Mouse (Mus musculus) CH12.LX (cell line): ENCODE data around the gene Ttc36. TPM values are rescaled to one million over a fixed set of nuclear protein-coding genes. Genes with fewer than 3 reads are reported as not detected.

ENCODE experiments used
- DNase-seq: peaks from one replicate; pipeline ENCODE4 v3.0.0-alpha.2; 2013; ENCODE audit errors: extremely low read depth
- H3K27ac ChIP-seq: 2 replicates; pipeline ENCODE4 v1.5.1; 2012; ENCODE audit warnings: low read depth, mild to moderate bottlenecking, control low read depth, moderate library complexity; ENCODE audit not compliant: insufficient read depth
- H3K27me3 ChIP-seq: replicated peaks from 2 replicates; pipeline ENCODE3; 2012; ENCODE audit warnings: inconsistent platforms
- H3K36me3 ChIP-seq, 2 experiments: replicated peaks in 1 of 2; 2 replicates each; pipeline versions ENCODE3 to v1.6.1; 2012; ENCODE audit warnings: inconsistent platforms in 1 of 2, low read length in 1 of 2, mild to moderate bottlenecking in 1 of 2, mixed read lengths in 1 of 2, moderate library complexity in 1 of 2; ENCODE audit not compliant: control insufficient read depth in 1 of 2, insufficient read depth in 1 of 2
- H3K4me1 ChIP-seq, 2 experiments: 2 replicates each; pipeline ENCODE4 v1.6.1; 2012; ENCODE audit warnings: inconsistent platforms in 1 of 2, moderate library complexity in 1 of 2; ENCODE audit not compliant: insufficient read depth in 2 of 2, control insufficient read depth in 1 of 2
- H3K4me2 ChIP-seq: 2 replicates; pipeline ENCODE4 v1.6.1; 2012; ENCODE audit warnings: low read depth, mild to moderate bottlenecking, control low read depth; ENCODE audit not compliant: poor library complexity, insufficient read depth, severe bottlenecking
- H3K4me3 ChIP-seq, 3 experiments: fragments of 150-350 bp in 1 of 3; sonication (generic) in 1 of 3; replicated peaks in 1 of 3; 2 replicates each; pipeline versions ENCODE3 to v1.5.1; 2011 to 2012; ENCODE audit warnings: low read depth in 2 of 3, low read length in 2 of 3, mild to moderate bottlenecking in 2 of 3, moderate library complexity in 2 of 3, control low read depth in 1 of 3, improper control_type of control experiment in 1 of 3, inconsistent platforms in 1 of 3, mixed read lengths in 1 of 3; ENCODE audit not compliant: poor library complexity in 1 of 3
- H3K79me2 ChIP-seq: replicated peaks from 2 replicates; pipeline ENCODE4 v1.6.1; 2012; ENCODE audit warnings: mild to moderate bottlenecking, moderate library complexity; ENCODE audit not compliant: control insufficient read depth, poor library complexity, insufficient read depth, severe bottlenecking; ENCODE audit errors: extremely low read depth
- H3K9ac ChIP-seq: 2 replicates; pipeline ENCODE4 v1.6.1; 2012; ENCODE audit warnings: low read depth, mild to moderate bottlenecking, control low read depth, moderate library complexity; ENCODE audit not compliant: insufficient read depth
- H3K9me3 ChIP-seq: replicated peaks from 2 replicates; pipeline ENCODE3; 2012; ENCODE audit warnings: low read length, inconsistent platforms, mixed read lengths
- CHD1 ChIP-seq: IDR thresholded peaks from 2 replicates; pipeline ENCODE4 v1.6.1; 2012; ENCODE audit warnings: low read depth, low read length, improper control_type of control experiment, inconsistent platforms
- CHD2 ChIP-seq: IDR thresholded peaks from 2 replicates; pipeline ENCODE4 v1.6.1; 2011; ENCODE audit warnings: low read length, improper control_type of control experiment
- CTCF ChIP-seq, 2 experiments: IDR thresholded peaks in 1 of 2; conservative IDR thresholded peaks in 1 of 2; 2 replicates each; pipeline ENCODE4 v1.5.1; 2011 to 2012; ENCODE audit warnings: low read depth in 2 of 2, low read length in 2 of 2, improper control_type of control experiment in 1 of 2, inconsistent platforms in 1 of 2, mild to moderate bottlenecking in 1 of 2, moderate library complexity in 1 of 2
- E2F4 ChIP-seq: IDR thresholded peaks from 2 replicates; pipeline ENCODE4 v1.6.1; 2011; ENCODE audit warnings: low read depth, low read length, improper control_type of control experiment; ENCODE audit not compliant: insufficient replicate concordance
- ELF1 ChIP-seq: IDR thresholded peaks from 2 replicates; pipeline ENCODE4 v1.6.1; 2014; ENCODE audit warnings: low read depth, mild to moderate bottlenecking, inconsistent platforms, low read length, improper control_type of control experiment
- GABPA ChIP-seq: IDR thresholded peaks from 2 replicates; pipeline ENCODE4 v1.6.1; 2012; ENCODE audit warnings: low read depth, low read length, improper control_type of control experiment, inconsistent platforms; ENCODE audit not compliant: insufficient replicate concordance
- MYC ChIP-seq: IDR thresholded peaks from 2 replicates; pipeline ENCODE4 v1.6.1; 2011; ENCODE audit warnings: low read depth, mild to moderate bottlenecking, improper control_type of control experiment, low read length
- POLR2AphosphoS2 ChIP-seq: IDR thresholded peaks from 2 replicates; pipeline ENCODE4 v1.6.1; 2011; ENCODE audit warnings: low read depth, low read length, improper control_type of control experiment
- RAD21 ChIP-seq: IDR thresholded peaks from 2 replicates; pipeline ENCODE4 v1.6.1; 2011; ENCODE audit warnings: low read depth, mild to moderate bottlenecking, low read length, improper control_type of control experiment, moderate library complexity
- RCOR1 ChIP-seq: conservative IDR thresholded peaks from 2 replicates; pipeline ENCODE4 v1.6.1; 2012; ENCODE audit warnings: low read depth, mild to moderate bottlenecking, inconsistent platforms, low read length, improper control_type of control experiment
- SMC3 ChIP-seq: IDR thresholded peaks from 2 replicates; pipeline ENCODE4 v1.6.1; 2011; ENCODE audit warnings: low read depth, low read length, improper control_type of control experiment
- TBP ChIP-seq: conservative IDR thresholded peaks from 2 replicates; pipeline ENCODE4 v1.6.1; 2011; ENCODE audit warnings: low read depth, low read length, improper control_type of control experiment
- TCF12 ChIP-seq: IDR thresholded peaks from 2 replicates; pipeline ENCODE4 v1.6.1; 2014; ENCODE audit warnings: low read depth, mild to moderate bottlenecking, inconsistent platforms, low read length, improper control_type of control experiment
- UBTF ChIP-seq: IDR thresholded peaks from 2 replicates; pipeline ENCODE4 v1.6.1; 2012; ENCODE audit warnings: low read depth, mild to moderate bottlenecking, inconsistent platforms, low read length, improper control_type of control experiment, moderate library complexity
- USF2 ChIP-seq: conservative IDR thresholded peaks from 2 replicates; pipeline ENCODE4 v1.6.1; 2011; ENCODE audit warnings: low read depth, low read length, improper control_type of control experiment
- ZC3H11A ChIP-seq: IDR thresholded peaks from 2 replicates; pipeline ENCODE4 v1.6.1; 2012; ENCODE audit warnings: low read depth, mild to moderate bottlenecking, inconsistent platforms, low read length, improper control_type of control experiment
- ZMIZ1 ChIP-seq: IDR thresholded peaks from 2 replicates; pipeline ENCODE4 v1.6.1; 2012; ENCODE audit warnings: low read depth, mild to moderate bottlenecking, inconsistent platforms, low read length, improper control_type of control experiment
- ZNF384 ChIP-seq: IDR thresholded peaks from 2 replicates; pipeline ENCODE4 v1.6.1; 2012; ENCODE audit warnings: low read depth, low read length, improper control_type of control experiment, inconsistent platforms
- dilution Hi-C: fragments of 300-500 bp; cut with MboI; formaldehyde crosslinking; loops from 2 replicates; pipeline ENCODE4 v1.14.3; 2020; ENCODE audit warnings: low sequenced_read_pairs; ENCODE audit not compliant: extremely low pct_unique_long_range_greater_than_20kb, extremely low pct_ligation_motif_present
- in situ Hi-C: fragments of 300-500 bp; cut with MboI; formaldehyde crosslinking; loops from 3 replicates; pipeline ENCODE4 v1.14.3; 2019; ENCODE audit warnings: low sequenced_read_pairs, low pct_ligation_motif_present, low pct_unique_long_range_greater_than_20kb, mixed read lengths
- polyA plus RNA-seq: library from polyadenylated mRNA; unstranded; fragments of >175 nt; gene quantifications from 2 replicates; pipeline ENCODE4 v1.2.1, GENCODE M21; 2012; ENCODE audit warnings: low read depth; ENCODE audit not compliant: insufficient read length
- total RNA-seq, 2 experiments: library from RNA; depleted of rRNA; stranded (reverse); fragments of 300-350 nt in 1 of 2; fragments of >200 nt in 1 of 2; gene quantifications; 2 replicates each; pipeline ENCODE4 v1.2.3; 2012 to 2014

Ttc36 gene
- total and polyA plus RNA-seq, 3 experiments = 0.51 to 0.68 TPM; not detected in 1

DNA sequence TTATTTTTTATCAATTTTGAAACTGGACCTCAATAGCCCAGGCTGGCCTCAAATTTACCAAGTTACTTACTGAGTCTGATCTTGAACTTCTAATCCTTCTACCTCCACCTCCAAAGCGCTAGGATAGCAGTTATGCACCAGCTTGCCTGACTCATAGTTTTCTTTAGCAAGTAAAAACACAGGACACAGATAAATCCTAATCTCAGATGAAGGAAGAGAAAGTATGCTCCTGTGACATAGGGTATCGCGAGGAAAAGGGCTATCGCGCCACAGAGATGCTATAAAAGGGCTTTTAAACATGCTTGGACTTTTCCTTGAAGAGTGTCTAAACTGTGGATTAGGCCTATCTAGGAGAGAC lies 30.5 kb downstream of the Ttc36 start:
- Histone ChIP-seq H3K4me1 (peaks cover 3 to 30% of the 10 kb centered on the region in 2 experiments), H3K27me3 (no peaks in the 10 kb centered on the region), H3K36me3 (peaks cover 4 to 24% of the 10 kb centered on the region in 2 experiments), H3K27ac (peak overlapping the region; percentile 91), H3K9ac (peak overlapping the region; percentile 81), H3K9me3 (no peaks in the 10 kb centered on the region), H3K4me2 (peak overlapping the region; percentile 90), H3K79me2 (peaks cover 11% of the 10 kb centered on the region), H3K4me3 (peak overlapping the region in 2 of 3 experiments; percentile 37 to 76)
- dilution Hi-C loops = no loop called here
- no peak for DNase-seq
- in situ Hi-C loops = no loop called here
- TF ChIP-seq ZC3H11A (no peak), ZNF384 (no peak), TBP (no peak), CHD1 (no peak), ELF1 (no peak), UBTF (no peak), RAD21 (no peak), CHD2 (no peak), RCOR1 (no peak), ZMIZ1 (no peak), POLR2AphosphoS2 (no peak), GABPA (no peak), USF2 (no peak), MYC (no peak), CTCF (conservative IDR thresholded peaks at IDR 0.05 in 1 of 2, IDR thresholded peaks at IDR 0.05 in 1 of 2; ENCODE audit: low read depth in 2 of 2, low read length in 2 of 2) (no peak)

DNA sequence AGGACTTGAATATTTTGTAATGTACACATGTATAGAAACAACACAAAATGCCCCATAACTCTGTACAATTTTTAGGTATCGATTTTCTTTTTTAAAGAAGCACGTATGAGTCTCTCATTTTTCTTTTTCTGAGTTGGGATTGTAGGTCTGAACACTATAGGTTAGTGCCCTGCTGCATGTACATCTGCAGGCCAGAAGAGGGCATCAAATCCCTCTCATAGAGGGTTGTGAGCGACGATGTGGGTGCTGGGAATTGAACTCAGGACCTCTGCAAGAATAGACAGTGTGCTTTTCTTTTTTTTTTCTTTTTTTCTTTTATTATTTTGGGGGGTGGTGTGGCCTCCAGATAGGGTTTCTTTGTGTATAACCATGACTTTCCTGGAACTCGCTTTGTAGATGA lies 31.5 kb downstream of the Ttc36 start:
- Histone ChIP-seq H3K36me3 (peaks cover 4 to 18% of the 10 kb centered on the region in 2 experiments), H3K4me3 (no peak overlapping the region), H3K79me2 (peaks cover 19% of the 10 kb centered on the region), H3K4me2 (no peak overlapping the region), H3K9me3 (no peaks in the 10 kb centered on the region), H3K9ac (no peak overlapping the region), H3K27ac (0 out of 2 replicates have a peak overlapping the region, but pooled peaks have one; percentile 36), H3K4me1 (peaks cover 3 to 30% of the 10 kb centered on the region in 2 experiments), H3K27me3 (no peaks in the 10 kb centered on the region)
- no peak for DNase-seq
- in situ Hi-C loops (no loop called here), dilution Hi-C loops (no loop called here)
- TF ChIP-seq USF2 = no peak
- TF ChIP-seq SMC3 = no peak
- TF ChIP-seq E2F4 = no peak
- TF ChIP-seq CTCF (conservative IDR thresholded peaks at IDR 0.05 in 1 of 2, IDR thresholded peaks at IDR 0.05 in 1 of 2; ENCODE audit: low read depth in 2 of 2, low read length in 2 of 2) = peak in 1 of 2 experiments; percentile 14; a peak in 1 of 4 replicates
- TF ChIP-seq ZC3H11A = no peak
- no peak for TF ChIP-seq TCF12
